Mouse (Mus musculus): ENCODE data around the gene Usp6nl. TPM values are rescaled to one million over a fixed set of nuclear protein-coding genes. Genes with fewer than 3 reads are reported as not detected.

Usp6nl gene
- polyA plus RNA-seq, 1 experiment from 2014 or later: 8.9 TPM

DNA sequence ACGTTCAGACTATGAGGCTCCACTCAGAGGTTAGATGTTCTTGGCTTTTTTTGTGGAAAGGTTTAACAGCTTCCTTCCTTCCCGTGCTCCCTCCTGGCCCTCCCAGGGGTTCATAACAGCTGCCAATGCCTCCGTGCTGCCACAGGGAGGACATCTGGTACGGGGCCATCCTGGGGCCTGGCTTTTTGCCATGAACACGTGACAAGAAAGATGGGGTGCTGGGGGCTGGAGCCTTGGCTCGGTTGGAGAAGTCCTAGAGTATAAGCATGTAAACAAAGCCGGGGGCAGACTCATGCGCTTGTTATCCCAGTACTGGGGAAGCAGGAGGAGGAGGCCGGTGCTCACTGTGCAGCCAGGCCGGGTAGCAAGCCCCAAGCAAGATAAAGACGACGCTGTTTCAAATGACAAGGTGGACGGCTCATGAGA, 156.5 kb downstream of the Usp6nl start:
- no peak for DNase-seq (ENCODE audit: low spot score)
- H3K4me1 ChIP-seq: peaks cover 43% of the 10 kb centered on the region
- peak overlapping the region; percentile 65; the same call in 1 of the 2 replicates for H3K27ac ChIP-seq
- H3K4me3 ChIP-seq: no peak overlapping the region
- no peaks in the 10 kb centered on the region for H3K9me3 ChIP-seq
- H3K27me3 ChIP-seq (ENCODE audit: insufficient read depth, poor library complexity, severe bottlenecking): no peaks in the 10 kb centered on the region
- H3K36me3 ChIP-seq: no peaks in the 10 kb centered on the region
- WGBS: 36% methylated on average over 13 of the region's 13 CpGs

- Histone ChIP-seq H3K27ac (0 out of 2 replicates have a peak overlapping the region, but pooled peaks have one; percentile 65), H3K36me3 (no peaks in the 10 kb centered on the region), H3K9me3 (no peaks in the 10 kb centered on the region), H3K4me1 (peaks cover 46% of the 10 kb centered on the region), H3K27me3 (ENCODE audit: insufficient read depth, poor library complexity, severe bottlenecking) (no peaks in the 10 kb centered on the region), H3K4me3 (no peak overlapping the region)
- WGBS: 72% methylated on average over 5 of the region's 5 CpGs
- DNase-seq (ENCODE audit: low spot score): no peak
These were observed 157.2 kb downstream of the Usp6nl start for GRCm38 (mm10) chr2:6479620-6480019.

DNA sequence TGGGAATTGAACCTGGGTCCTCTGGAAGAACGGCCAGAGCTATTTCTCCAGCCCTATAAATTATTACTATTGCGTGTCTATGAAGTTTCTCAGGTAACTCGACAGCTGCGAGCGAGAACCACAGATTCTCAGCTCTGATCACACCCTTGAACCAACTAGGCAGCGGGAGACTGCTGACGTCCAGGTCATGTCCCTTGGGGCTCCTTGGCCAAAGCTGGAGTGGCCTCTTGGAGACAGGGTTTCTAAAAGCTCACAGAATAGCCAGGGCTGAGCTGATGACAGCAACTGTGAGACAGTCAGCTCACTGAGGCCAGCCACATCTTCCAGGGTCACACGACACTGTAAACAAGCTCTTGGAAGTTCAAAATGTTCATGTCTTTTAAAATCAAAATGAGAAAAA, 159.5 kb downstream of the Usp6nl start:
- Histone ChIP-seq H3K27me3 (ENCODE audit: insufficient read depth, poor library complexity, severe bottlenecking) (no peaks in the 10 kb centered on the region), H3K27ac (no peak overlapping the region), H3K36me3 (no peaks in the 10 kb centered on the region), H3K4me3 (no peak overlapping the region), H3K9me3 (no peaks in the 10 kb centered on the region), H3K4me1 (peaks cover 46% of the 10 kb centered on the region)
- no peak for DNase-seq (ENCODE audit: low spot score)
- 84% methylated on average over 8 of the region's 8 CpGs for WGBS

GRCm38 (mm10) chr2:6482411-6482810, 159.9 kb downstream of the Usp6nl start:
- 58% methylated on average over 3 of the region's 3 CpGs for WGBS
- Histone ChIP-seq H3K36me3 (no peaks in the 10 kb centered on the region), H3K4me1 (peaks cover 45% of the 10 kb centered on the region), H3K27ac (peak overlapping the region; percentile 75), H3K4me3 (no peak overlapping the region), H3K9me3 (no peaks in the 10 kb centered on the region), H3K27me3 (ENCODE audit: insufficient read depth, poor library complexity, severe bottlenecking) (no peaks in the 10 kb centered on the region)
- DNase-seq (ENCODE audit: low spot score): no peak

GRCm38 (mm10) chr2:6483081-6483992, 160.9 kb downstream of the Usp6nl start:
- Histone ChIP-seq H3K4me1 (peaks cover 36% of the 10 kb centered on the region), H3K4me3 (no peak overlapping the region), H3K9me3 (no peaks in the 10 kb centered on the region), H3K27me3 (ENCODE audit: insufficient read depth, poor library complexity, severe bottlenecking) (no peaks in the 10 kb centered on the region), H3K36me3 (no peaks in the 10 kb centered on the region), H3K27ac (peak overlapping the region; percentile 75)
- 38% methylated on average over 8 of the region's 8 CpGs for WGBS
- DNase-seq (ENCODE audit: low spot score): peak; percentile 86

DNA sequence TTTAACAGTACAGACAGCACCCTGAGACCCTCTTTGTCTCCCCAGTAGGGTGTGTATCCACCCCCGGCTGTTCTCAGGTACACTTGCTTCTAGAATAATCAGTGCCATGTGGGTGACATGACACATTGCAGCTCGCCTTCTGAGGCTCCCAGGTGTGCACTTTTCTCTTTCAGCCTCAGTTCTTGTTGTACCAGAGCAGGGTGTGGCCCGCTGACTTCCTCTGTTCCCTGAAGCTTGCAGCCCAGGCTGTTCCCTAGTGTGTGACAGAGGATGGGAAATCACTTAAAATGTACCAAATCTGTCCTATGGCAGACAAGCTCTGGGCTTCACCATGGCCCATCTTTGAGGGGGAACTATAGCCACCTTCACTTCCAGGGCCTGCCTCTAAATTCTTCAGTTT, 161.7 kb downstream of the Usp6nl start:
- Histone ChIP-seq H3K36me3 (no peaks in the 10 kb centered on the region), H3K9me3 (no peaks in the 10 kb centered on the region), H3K4me3 (no peak overlapping the region), H3K27me3 (ENCODE audit: insufficient read depth, poor library complexity, severe bottlenecking) (no peaks in the 10 kb centered on the region), H3K4me1 (peaks cover 27% of the 10 kb centered on the region), H3K27ac (peak overlapping the region; percentile 17; the same call in 1 of the 2 replicates)
- WGBS: 75% methylated on average over 3 of the region's 3 CpGs
- DNase-seq (ENCODE audit: low spot score): no peak

GRCm38 (mm10) chr2:6487566-6488488, 165.4 kb downstream of the Usp6nl start:
- WGBS: 67% methylated on average over 10 of the region's 10 CpGs
- Histone ChIP-seq H3K4me1 (peaks cover 14% of the 10 kb centered on the region), H3K27ac (no peak overlapping the region), H3K36me3 (no peaks in the 10 kb centered on the region), H3K27me3 (ENCODE audit: insufficient read depth, poor library complexity, severe bottlenecking) (no peaks in the 10 kb centered on the region), H3K4me3 (no peak overlapping the region), H3K9me3 (no peaks in the 10 kb centered on the region)
- no peak for DNase-seq (ENCODE audit: low spot score)

DNA sequence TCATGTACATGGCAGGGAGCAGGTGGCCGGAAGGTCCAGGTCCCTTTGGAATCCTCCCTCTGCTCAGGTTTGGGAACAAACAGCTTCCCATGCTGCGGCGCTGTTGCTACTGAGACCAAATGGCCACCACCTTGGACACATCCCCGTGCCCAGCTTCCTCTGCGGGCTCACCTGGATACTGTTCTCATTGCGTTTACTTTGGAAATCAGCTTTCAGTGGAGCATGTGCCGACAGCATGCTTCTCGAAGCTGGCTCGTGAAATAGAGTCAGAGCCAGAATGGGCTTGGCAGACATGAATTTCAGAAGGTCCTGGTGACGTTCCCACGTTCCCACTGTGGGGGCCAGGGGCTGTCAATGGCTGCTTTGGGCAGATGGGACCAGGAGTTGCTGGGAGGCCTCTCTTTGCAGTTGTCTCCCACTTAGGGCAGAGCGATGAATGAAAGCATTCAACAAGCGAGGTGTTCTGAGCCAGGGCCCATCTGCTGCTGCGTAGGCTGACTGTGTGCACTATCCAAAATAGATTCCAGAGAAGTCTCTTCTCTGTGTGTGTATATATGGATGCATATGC, 166.1 kb downstream of the Usp6nl start:
- Histone ChIP-seq H3K36me3 (no peaks in the 10 kb centered on the region), H3K9me3 (no peaks in the 10 kb centered on the region), H3K27me3 (ENCODE audit: insufficient read depth, poor library complexity, severe bottlenecking) (no peaks in the 10 kb centered on the region), H3K4me1 (peaks cover 8% of the 10 kb centered on the region), H3K4me3 (no peak overlapping the region), H3K27ac (no peak overlapping the region)
- WGBS: 85% methylated on average over 14 of the region's 14 CpGs
- DNase-seq (ENCODE audit: low spot score): no peak

DNA sequence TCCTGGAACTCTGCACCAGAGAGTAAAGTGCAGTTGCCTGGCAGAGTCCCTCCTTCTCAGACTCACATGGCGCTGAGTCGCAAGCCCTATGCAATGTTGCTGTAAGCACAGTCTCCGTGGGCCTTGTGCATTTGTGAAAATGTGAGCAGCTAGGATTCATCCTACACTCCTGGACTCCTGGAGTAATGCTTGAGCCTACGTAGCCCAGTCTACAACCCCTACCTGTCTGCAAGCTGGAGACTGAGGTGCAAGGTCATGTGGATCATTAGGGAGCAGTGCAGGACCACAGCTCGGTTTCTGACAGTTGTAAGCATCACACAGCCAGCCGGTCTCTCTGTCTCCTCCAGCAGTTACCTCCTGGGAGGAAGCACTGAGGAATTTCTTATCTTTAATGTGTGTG, 167.6 kb downstream of the Usp6nl start:
- DNase-seq (ENCODE audit: low spot score): no peak
- H3K9me3 ChIP-seq: no peaks in the 10 kb centered on the region
- peaks cover 12% of the 10 kb centered on the region; the same call in 1 of the 2 replicates for H3K4me1 ChIP-seq
- no peaks in the 10 kb centered on the region for H3K27me3 ChIP-seq (ENCODE audit: insufficient read depth, poor library complexity, severe bottlenecking)
- WGBS: 80% methylated on average over 6 of the region's 6 CpGs
- no peaks in the 10 kb centered on the region for H3K36me3 ChIP-seq
- H3K27ac ChIP-seq: no peak overlapping the region
- H3K4me3 ChIP-seq: no peak overlapping the region

DNA sequence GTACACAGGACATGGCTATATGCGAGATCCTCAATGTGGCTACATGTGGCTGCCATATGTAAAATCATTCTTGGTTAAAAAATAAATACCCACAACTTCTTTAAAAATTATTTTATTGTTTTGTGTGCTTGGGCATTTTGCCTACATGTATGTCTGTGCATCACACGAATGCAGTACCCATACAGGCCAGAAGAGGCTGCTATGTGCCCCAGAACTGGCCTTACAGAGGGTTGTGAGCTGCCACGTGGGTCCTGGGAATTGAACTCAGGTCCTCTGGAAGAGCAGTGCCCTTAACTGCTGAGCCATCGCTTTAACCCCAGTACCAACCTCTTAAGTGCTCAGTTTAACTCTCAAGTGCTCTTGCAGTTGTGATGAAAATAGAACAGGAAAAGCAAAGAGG, 168.4 kb downstream of the Usp6nl start:
- WGBS: 73% methylated on average over 4 of the region's 4 CpGs
- no peaks in the 10 kb centered on the region for H3K9me3 ChIP-seq
- H3K27me3 ChIP-seq (ENCODE audit: insufficient read depth, poor library complexity, severe bottlenecking): no peaks in the 10 kb centered on the region
- no peak overlapping the region for H3K27ac ChIP-seq
- peaks cover 12% of the 10 kb centered on the region; the same call in 1 of the 2 replicates for H3K4me1 ChIP-seq
- no peak overlapping the region for H3K4me3 ChIP-seq
- DNase-seq (ENCODE audit: low spot score): no peak
- H3K36me3 ChIP-seq: no peaks in the 10 kb centered on the region

DNA sequence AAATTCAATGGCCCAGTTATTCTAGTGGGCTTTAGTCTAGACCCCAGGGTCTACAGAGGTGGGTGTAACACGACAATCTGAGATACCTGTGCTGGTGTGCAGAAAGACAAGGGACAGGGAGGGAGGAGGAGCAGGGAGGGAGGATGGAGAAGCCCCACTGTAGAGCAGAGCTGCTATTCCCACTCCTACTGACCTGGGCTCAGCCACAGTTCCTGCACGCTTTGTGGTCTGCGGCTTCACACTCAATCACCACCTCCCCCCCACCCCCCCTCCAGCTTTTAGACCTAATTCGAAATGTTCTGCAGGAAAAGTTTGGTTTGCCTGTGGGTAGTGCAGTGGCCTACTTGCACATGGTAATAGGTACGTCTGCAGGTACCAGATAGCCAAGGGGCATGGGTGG, 171.4 kb downstream of the Usp6nl start:
- WGBS: 68% methylated on average over 5 of the region's 5 CpGs
- H3K27me3 ChIP-seq (ENCODE audit: insufficient read depth, poor library complexity, severe bottlenecking): no peaks in the 10 kb centered on the region
- no peaks in the 10 kb centered on the region for H3K9me3 ChIP-seq
- DNase-seq (ENCODE audit: low spot score): peak; percentile 35
- H3K27ac ChIP-seq: no peak overlapping the region
- H3K4me3 ChIP-seq: no peak overlapping the region
- H3K4me1 ChIP-seq: peaks cover 12% of the 10 kb centered on the region; the same call in 1 of the 2 replicates
- no peaks in the 10 kb centered on the region for H3K36me3 ChIP-seq

All from heart, embryonic 10.5 days (tissue).